Mouse (Mus musculus) kidney, adult 2 months (tissue): Measurements from ENCODE around the gene BC055324.

Experiments used
- CTCF ChIP-seq: fragments of 200-500 bp; conservative IDR thresholded peaks from 2 replicates; pipeline ENCODE4 v1.5.1; 2011; ENCODE audit warnings: low read depth, mild to moderate bottlenecking, control low read depth, low read length, moderate library complexity, mixed read lengths; ENCODE audit not compliant: insufficient read depth, insufficient read length
- POLR2A ChIP-seq: fragments of 200-500 bp; IDR thresholded peaks from one replicate; pipeline ENCODE4 v1.6.1; 2011; ENCODE audit warnings: low read depth, low read length, control low read depth

- no peak for TF ChIP-seq CTCF
- no peak for TF ChIP-seq POLR2A
Observed at GRCm38 (mm10) chr1:164040385-164041135, 46.0 kb upstream of the BC055324 start.
